Mouse (Mus musculus): ENCODE results near the gene Pfkp.

GRCm38 (mm10) chr13:6590846-6591245 is 57.7 kb downstream of the Pfkp start:
- TF ChIP-seq CTCF (IDR thresholded peaks at IDR 0.05; ENCODE audit: extremely low read depth, insufficient read depth, low read length) (no peak), POLR2A (IDR thresholded peaks at IDR 0.05; ENCODE audit: extremely low read depth, insufficient read depth, low read length) (no peak)
